In genomic region chr13:104286336-104286735, GRCm38 (mm10) we compare ENCODE assay signal across 8 mouse cellular contexts. TPM values are rescaled to one million over a fixed set of nuclear protein-coding genes. Genes with fewer than 3 reads are reported as not detected.
DNase-seq lines count a peak whose midpoint lies in the region; ATAC-seq and TF ChIP-seq lines count a peak whose summit lies in the region.

No protein-coding gene starts in this region.

- no peak for ATAC-seq in G1E (ENCODE audit: extremely low read depth, insufficient number of reproducible peaks, low FRiP score, poor library complexity, severe bottlenecking)
- no peak for ATAC-seq in liver, embryonic 12.5 days
- no peak for ATAC-seq in activated CD4-positive, CD25-positive, alpha-beta regulatory T cell, adult 4 months

- peak overlapping the region; percentile 89 for H3K27ac ChIP-seq in gastrocnemius, adult 2 months
- peak overlapping the region; percentile 77 for H3K27ac ChIP-seq in liver, embryonic 12.5 days

- H3K9me3 ChIP-seq in G1E (replicated peaks): no peaks in the 10 kb centered on the region
- no peaks in the 10 kb centered on the region for H3K9me3 ChIP-seq in liver, embryonic 12.5 days (replicated peaks)

- H3K9ac ChIP-seq in liver, embryonic 12.5 days: peak overlapping the region; percentile 70

- intact Hi-C loops in gastrocnemius, adult 2 months (cut with DNase I): loop anchor here (5.0 kb wide), 1 partner anchor 59 kb away; the partner anchor contains the start of genes Cenpk and Ppwd1

- no peaks in the 10 kb centered on the region for H3K27me3 ChIP-seq in G1E (ENCODE audit: insufficient read depth, low read length)
- no peaks in the 10 kb centered on the region for H3K27me3 ChIP-seq in liver, embryonic 12.5 days (replicated peaks)

- 1% methylated on average over 4 of the region's 4 CpGs for WGBS in liver, embryonic 12.5 days (ENCODE audit: insufficient replicate concordance)

- peak overlapping the region; percentile 83 for H3K4me3 ChIP-seq in gastrocnemius, adult 2 months
- H3K4me3 ChIP-seq in G1E (ENCODE audit: low read depth, low read length): peak overlapping the region; percentile 69
- H3K4me3 ChIP-seq in liver, embryonic 12.5 days: peak overlapping the region; percentile 70

- peaks cover 17% of the 10 kb centered on the region for H3K4me1 ChIP-seq in G1E (ENCODE audit: insufficient read depth, low read depth, low read length)
- H3K4me1 ChIP-seq in liver, embryonic 12.5 days: peaks cover 25% of the 10 kb centered on the region

- DNase-seq in gastrocnemius, adult 2 months: no peak
- no peak for DNase-seq in gastrocnemius, postnatal 4 days (ENCODE audit: low spot score in 2 of 2)
- DNase-seq in G1E (ENCODE audit: low spot score): no peak
- peak; percentile 16 for DNase-seq in forelimb bud, embryonic 11.5 days (ENCODE audit: low read depth, low spot score)
- DNase-seq in yolk sac, embryonic 10.5 days (ENCODE audit: low spot score): no peak
- DNase-seq in spleen, postnatal 14 days (ENCODE audit: low spot score in 2 of 2): no peak

- TF ChIP-seq CTCF in gastrocnemius, adult 2 months (IDR thresholded peaks at IDR 0.05): no peak
- TF ChIP-seq CTCF in G1E (IDR thresholded peaks at IDR 0.05; ENCODE audit: low read depth, low read length): no peak

- H3K36me3 ChIP-seq in G1E (replicated peaks): no peaks in the 10 kb centered on the region
- H3K36me3 ChIP-seq in liver, embryonic 12.5 days: no peaks in the 10 kb centered on the region

- peak overlapping the region; percentile 90 for H3K4me2 ChIP-seq in liver, embryonic 12.5 days

RNA-seq across cellular contexts. Expression of gene Adamts6, which starts 1.3 kb away (rescaled TPM):
- 1 to 10 TPM in 1 of 2 experiments, under 1 TPM in 1; 0.84 to 1.5 TPM for total RNA-seq in gastrocnemius, adult 2 months (2021)
- total RNA-seq in gastrocnemius, postnatal 4 days (2021): 1 to 10 TPM; 3.2 to 4.4 TPM
- total RNA-seq in G1E (2014; fragmentation: Nextera tagmentation): 11.8 and 13.4 TPM in 2 replicates
- total RNA-seq in G1E (2017): 11.9 and 12.5 TPM in 2 replicates
- 0.13 and 0.26 TPM in 2 replicates for polyA plus RNA-seq in G1E (2012)
- polyA plus RNA-seq in liver, embryonic 12.5 days (2016; fragmentation: Nextera tagmentation; extraction: Ambion mirVana): 0.25 and 0.31 TPM in 2 replicates
- polyA plus RNA-seq in activated CD4-positive, CD25-positive, alpha-beta regulatory T cell, adult 4 months (2017; shearing (Covaris generic)): 10 to 100 TPM; 16.3 to 19.1 TPM

RNA-seq across cellular contexts. Expression of gene Ppwd1, which starts 57.7 kb away (rescaled TPM):
- total RNA-seq in gastrocnemius, adult 2 months (2021): 1 to 10 TPM; 7.5 to 8.1 TPM
- 10 to 100 TPM; 11.5 to 13.8 TPM for total RNA-seq in gastrocnemius, postnatal 4 days (2021)
- total RNA-seq in G1E (2014; fragmentation: Nextera tagmentation) (120 and 130 TPM in 2 replicates), G1E (2017) (47.8 and 60.8 TPM in 2 replicates)
- polyA plus RNA-seq in G1E (2012): 5.9 and 7.8 TPM in 2 replicates
- polyA plus RNA-seq in liver, embryonic 12.5 days (2016; fragmentation: Nextera tagmentation; extraction: Ambion mirVana): 12.7 and 12.9 TPM in 2 replicates
- polyA plus RNA-seq in activated CD4-positive, CD25-positive, alpha-beta regulatory T cell, adult 4 months (2017; shearing (Covaris generic)): 10 to 100 TPM; 13.6 to 15.5 TPM

RNA-seq across cellular contexts. Expression of gene Cenpk, which starts 57.9 kb away (rescaled TPM):
- under 1 TPM in 1 of 2 experiments, not detected in 1; 0.41 TPM for total RNA-seq in gastrocnemius, adult 2 months (2021)
- 10 to 100 TPM in 1 of 2 experiments, 1 to 10 TPM in 1; 6.5 to 10.2 TPM for total RNA-seq in gastrocnemius, postnatal 4 days (2021)
- total RNA-seq in G1E (2014; fragmentation: Nextera tagmentation): 83.0 and 138 TPM in 2 replicates
- total RNA-seq in G1E (2017): 85.5 and 119 TPM in 2 replicates
- polyA plus RNA-seq in G1E (2012): 1.8 and 6.2 TPM in 2 replicates
- 89.2 and 94.6 TPM in 2 replicates for polyA plus RNA-seq in liver, embryonic 12.5 days (2016; fragmentation: Nextera tagmentation; extraction: Ambion mirVana)
- polyA plus RNA-seq in activated CD4-positive, CD25-positive, alpha-beta regulatory T cell, adult 4 months (2017; shearing (Covaris generic)): 10 to 100 TPM; 10.5 to 12.5 TPM

Comparison
In these comparisons a context has a peak if more than half of its experiments do, and no peak if none do; other contexts are left out.
1. RNA of gene Cenpk, which starts 57.9 kb away (total RNA-seq): 83.0 to 138 TPM in G1E; 6.5 to 10.2 TPM in gastrocnemius, postnatal 4 days and 0.41 TPM in gastrocnemius, adult 2 months; every median in the first group is over 4 times any median in the second.
2. Peak in every context shown above with its lines, with median percentiles within 50 percentile points of each other: H3K4me3 ChIP-seq.